Mouse (Mus musculus): ENCODE results near the gene Nab1.

DNA sequence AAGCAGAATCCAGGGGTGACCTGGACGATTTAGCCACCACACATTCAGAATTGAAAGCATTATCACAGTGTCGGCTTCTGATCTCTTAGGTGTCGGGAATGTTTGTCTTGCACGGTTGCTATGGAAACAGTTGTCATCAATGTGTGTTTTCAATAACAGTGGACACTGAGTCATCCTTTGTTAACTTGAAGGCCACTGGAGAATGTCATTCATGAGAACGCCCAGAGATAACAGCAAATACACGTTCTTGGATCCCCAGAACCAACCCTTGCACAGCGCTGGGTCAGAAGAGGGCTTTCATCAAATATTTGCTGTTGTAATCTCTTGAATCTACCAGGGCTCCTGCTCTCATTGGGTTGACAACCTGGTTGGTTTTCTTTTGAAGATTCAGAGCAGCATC is 43.9 kb downstream of the Nab1 start:
- TF ChIP-seq USF1 (IDR thresholded peaks at IDR 0.05; ENCODE audit: low read depth) (no peak), MYOD1 (IDR thresholded peaks at IDR 0.05; ENCODE audit: control insufficient read depth, insufficient read length, low read depth) (no peak), CTCF (IDR thresholded peaks at IDR 0.05; ENCODE audit: control insufficient read depth, insufficient read depth, insufficient read length) (no peak), CEBPB (IDR thresholded peaks at IDR 0.05; ENCODE audit: low read depth) (no peak), FOSL1 (IDR thresholded peaks at IDR 0.05; ENCODE audit: insufficient read depth, low read length, poor library complexity, severe bottlenecking) (no peak), MAX (IDR thresholded peaks at IDR 0.05) (no peak)

Measured in C2C12 (cell line).